ENCODE assay signal across 30 mouse cellular contexts in genomic region chr8:86630212-86630611, GRCm38 (mm10). TPM values are rescaled to one million over a fixed set of nuclear protein-coding genes. Genes with fewer than 3 reads are reported as not detected.
"Had no signal": no experiment of that assay in that cellular context is flagged by ENCODE, and none has a peak within 500 bp of the region (broad histone marks: within the 10 kb centered on the region; RNA-seq: fewer than 3 reads in every experiment).

No protein-coding gene starts in this region.

- H3K27me3 ChIP-seq: heart, embryonic 13.5 days; heart, embryonic 15.5 days; hindbrain, embryonic 13.5 days; hindbrain, embryonic 15.5 days; kidney, embryonic 15.5 days; limb, embryonic 12.5 days had no signal

- H3K9me3 ChIP-seq: heart, embryonic 13.5 days; heart, embryonic 15.5 days; hindbrain, embryonic 13.5 days; hindbrain, embryonic 15.5 days; kidney, embryonic 15.5 days; limb, embryonic 10.5 days; limb, embryonic 12.5 days had no signal

- ATAC-seq: hindbrain, postnatal 0 days; intestine, embryonic 16.5 days had no signal

- H3K9ac ChIP-seq: heart, embryonic 13.5 days; heart, embryonic 15.5 days; hindbrain, embryonic 13.5 days; hindbrain, embryonic 15.5 days; kidney, embryonic 15.5 days; limb, embryonic 12.5 days had no signal

- H3K4me2 ChIP-seq: heart, embryonic 11.5 days; heart, embryonic 13.5 days; heart, embryonic 15.5 days; hindbrain, embryonic 13.5 days; hindbrain, embryonic 15.5 days; kidney, embryonic 15.5 days; limb, embryonic 12.5 days; liver, embryonic 11.5 days had no signal

- DNase-seq: gastrocnemius, postnatal 14 days; gastrocnemius, postnatal 36 days; heart, adult 11 months; heart, adult 2 months; heart, postnatal 14 days; heart, postnatal 36 days; kidney, adult 11 months; kidney, adult 2 months; kidney, adult 9 months; kidney, postnatal 25 days; kidney, postnatal 4 days; liver had no signal

- H3K4me3 ChIP-seq: heart, adult 2 months; heart, embryonic 13.5 days; heart, embryonic 15.5 days; hindbrain, embryonic 13.5 days; hindbrain, embryonic 15.5 days; kidney, embryonic 15.5 days; layer of hippocampus, adult 2 months; left cerebral cortex, adult 2 months; limb, embryonic 10.5 days; limb, embryonic 12.5 days had no signal

- H3K27ac ChIP-seq: heart, adult 2 months; heart, embryonic 13.5 days; heart, embryonic 15.5 days; hindbrain, embryonic 13.5 days; hindbrain, embryonic 15.5 days; hindbrain, postnatal 0 days; kidney, embryonic 15.5 days; kidney, postnatal 0 days; layer of hippocampus, adult 2 months; left cerebral cortex, adult 2 months; limb, embryonic 10.5 days; limb, embryonic 12.5 days had no signal

RNA-seq across cellular contexts. Expression of gene Abcc12, which starts 49.7 kb away (rescaled TPM):
- total RNA-seq: gastrocnemius, adult 18-20 months; heart, adult 2 months; heart, postnatal 36 days; hematopoietic stem cell, adult 5-6 weeks had no signal
- polyA plus RNA-seq: heart, embryonic 11.5 days; heart, embryonic 13.5 days; heart, postnatal 0 days; hindbrain, embryonic 11.5 days; liver, embryonic 11.5 days had no signal
